Mouse (Mus musculus) E14TG2a.4 (cell line): ENCODE measurements around the gene Cdkl1.

Experiments used
- CTCF ChIP-seq: conservative IDR thresholded peaks from 2 replicates; pipeline ENCODE4 v1.5.1; 2014; ENCODE audit warnings: low read length
- NANOG ChIP-seq: IDR thresholded peaks from 2 replicates; pipeline ENCODE4 v1.6.1; 2014; ENCODE audit warnings: borderline replicate concordance, low read length, mixed read lengths

DNA sequence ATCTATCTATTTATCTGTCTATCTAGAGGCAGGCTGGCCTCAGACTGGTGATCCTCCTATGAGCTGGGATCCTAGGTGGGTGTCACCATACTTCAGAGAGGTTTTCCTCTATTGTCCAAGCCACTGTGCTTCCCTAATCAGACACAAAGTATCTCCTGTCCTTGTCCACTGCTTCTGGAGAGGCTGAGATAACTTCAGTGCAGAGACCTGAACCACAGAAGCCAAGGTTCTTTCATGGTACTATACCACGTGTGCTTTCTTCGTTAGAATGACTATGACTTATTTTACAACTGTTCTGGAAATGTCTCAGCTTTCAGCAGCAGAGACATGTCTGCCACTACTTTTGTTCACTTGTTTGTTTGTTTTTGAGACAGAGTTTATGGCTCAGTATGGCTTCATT lies 22.2 kb downstream of the Cdkl1 start:
- TF ChIP-seq CTCF = no peak
- TF ChIP-seq NANOG = no peak
